Comparison of ENCODE assay signal across 17 mouse cellular contexts in the genomic region with DNA sequence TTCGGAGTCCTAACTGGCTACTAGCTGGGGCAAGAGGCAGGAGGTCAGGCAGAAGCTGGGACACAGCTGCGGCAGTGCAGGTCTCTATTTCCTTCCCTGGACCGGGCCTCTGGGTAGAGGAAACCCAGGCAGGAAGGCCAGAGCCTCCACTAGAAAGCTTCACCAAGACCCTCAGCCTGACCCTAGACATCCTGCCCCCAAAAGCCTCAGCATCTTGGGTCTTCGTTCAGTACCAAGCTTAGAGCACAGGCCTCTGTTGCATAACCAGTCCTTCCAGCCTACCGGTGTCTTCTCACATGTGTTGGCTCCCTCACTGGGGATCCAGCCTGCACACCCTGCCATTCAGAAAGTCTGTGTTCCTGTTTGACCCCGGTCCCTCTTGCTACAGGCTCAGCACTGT. TPM values are rescaled to one million over a fixed set of nuclear protein-coding genes. Genes with fewer than 3 reads are reported as not detected.
DNase-seq lines count a peak whose midpoint lies in the region; ATAC-seq and TF ChIP-seq lines count a peak whose summit lies in the region.
"Had no signal": no experiment of that assay in that cellular context is flagged by ENCODE, and none has a peak within 500 bp of the region (broad histone marks: within the 10 kb centered on the region; RNA-seq: fewer than 3 reads in every experiment).

No protein-coding gene starts in this region.

- H3K27me3 ChIP-seq in heart, embryonic 15.5 days = peaks cover 56% of the 10 kb centered on the region
- peaks cover 9% of the 10 kb centered on the region; the same call in 1 of the 2 replicates for H3K27me3 ChIP-seq in embryonic facial prominence, embryonic 14.5 days (replicated peaks; ENCODE audit: control insufficient read depth, insufficient read depth, low read length)
- peaks cover 19% of the 10 kb centered on the region; the same call in 1 of the 2 replicates for H3K27me3 ChIP-seq in limb, embryonic 15.5 days

- no peak for ATAC-seq in heart, embryonic 15.5 days (replicated peaks; ENCODE audit: insufficient number of reproducible peaks, insufficient read depth, low FRiP score, low read depth)
- ATAC-seq in embryonic facial prominence, embryonic 14.5 days (ENCODE audit: low read depth) = no peak
- ATAC-seq in limb, embryonic 15.5 days (ENCODE audit: insufficient number of reproducible peaks, low FRiP score, low TSS enrichment, low read depth) = no peak
- ATAC-seq: inflammation-experienced regulatory T-cells, adult 6 months had no signal

- DNase-seq in heart, adult 9 months (ENCODE audit: low spot score in 2 of 2) = no peak
- DNase-seq in left cerebral cortex, adult 2 months (ENCODE audit: extremely low spot score in 1 of 2, low spot score in 2 of 2) = no peak
- no peak for DNase-seq in left cerebral cortex, adult 18-20 months (ENCODE audit: low spot score in 2 of 2)
- no peak for DNase-seq in embryonic facial prominence, embryonic 14.5 days (ENCODE audit: low spot score)
- DNase-seq in thymus, postnatal 0 days (ENCODE audit: low spot score) = no peak
- no peak for DNase-seq in embryo, embryonic 11 days
- DNase-seq: adrenal gland, adult 2 months; midbrain, embryonic 14.5 days; right cerebral cortex, postnatal 25 days; thymus, adult 18-20 months had no signal

- peaks cover 51% of the 10 kb centered on the region for H3K4me1 ChIP-seq in heart, embryonic 15.5 days (replicated peaks)
- H3K4me1 ChIP-seq in embryonic facial prominence, embryonic 14.5 days (ENCODE audit: control insufficient read depth, insufficient read depth, low read length) = peaks cover 43% of the 10 kb centered on the region
- H3K4me1 ChIP-seq in limb, embryonic 15.5 days = peaks cover 51% of the 10 kb centered on the region

- peak overlapping the region; percentile 56; the same call in 1 of the 2 replicates for H3K27ac ChIP-seq in heart, embryonic 15.5 days
- H3K27ac ChIP-seq in left cerebral cortex, adult 2 months = peak overlapping the region; percentile 47; the same call in 1 of the 2 replicates
- H3K27ac ChIP-seq in embryonic facial prominence, embryonic 14.5 days (replicated peaks; ENCODE audit: low read depth, low read length) = 0 out of 2 replicates have a peak overlapping the region, but pooled peaks have one; percentile 6
- peak overlapping the region; percentile 22; the same call in 1 of the 2 replicates for H3K27ac ChIP-seq in limb, embryonic 15.5 days
- H3K27ac ChIP-seq: liver, embryonic 14.5 days had no signal

- no peak overlapping the region for H3K4me2 ChIP-seq in heart, embryonic 15.5 days
- H3K4me2 ChIP-seq in embryonic facial prominence, embryonic 14.5 days (ENCODE audit: low read depth, low read length) = no peak overlapping the region
- no peak overlapping the region for H3K4me2 ChIP-seq in limb, embryonic 15.5 days

- H3K4me3 ChIP-seq in heart, embryonic 15.5 days = no peak overlapping the region
- H3K4me3 ChIP-seq in left cerebral cortex, adult 2 months = no peak overlapping the region
- no peak overlapping the region for H3K4me3 ChIP-seq in embryonic facial prominence, embryonic 14.5 days (ENCODE audit: low read depth, low read length)
- no peak overlapping the region for H3K4me3 ChIP-seq in limb, embryonic 15.5 days

- intact Hi-C loops in left cerebral cortex, adult 2 months (cut with DNase I) = no loop called here

- H3K9me3 ChIP-seq in heart, embryonic 15.5 days (replicated peaks) = no peaks in the 10 kb centered on the region
- no peaks in the 10 kb centered on the region for H3K9me3 ChIP-seq in embryonic facial prominence, embryonic 14.5 days (ENCODE audit: control insufficient read depth, low read length)
- no peaks in the 10 kb centered on the region for H3K9me3 ChIP-seq in limb, embryonic 15.5 days

- H3K9ac ChIP-seq in heart, embryonic 15.5 days = no peak overlapping the region
- no peak overlapping the region for H3K9ac ChIP-seq in embryonic facial prominence, embryonic 14.5 days (ENCODE audit: low read depth, low read length)
- no peak overlapping the region for H3K9ac ChIP-seq in limb, embryonic 15.5 days
- H3K9ac ChIP-seq: liver, embryonic 14.5 days had no signal

- no peaks in the 10 kb centered on the region for H3K36me3 ChIP-seq in heart, embryonic 15.5 days
- no peaks in the 10 kb centered on the region for H3K36me3 ChIP-seq in embryonic facial prominence, embryonic 14.5 days (ENCODE audit: control insufficient read depth, insufficient read depth, low read length)
- no peaks in the 10 kb centered on the region for H3K36me3 ChIP-seq in limb, embryonic 15.5 days

- WGBS in heart, embryonic 15.5 days = 65% methylated on average over 6 of the region's 6 CpGs
- WGBS in embryonic facial prominence, embryonic 14.5 days = 63% methylated on average over 6 of the region's 6 CpGs
- 75% methylated on average over 6 of the region's 6 CpGs for WGBS in limb, embryonic 15.5 days

- no peak for TF ChIP-seq CTCF in left cerebral cortex, adult 2 months (IDR thresholded peaks at IDR 0.05)

RNA-seq across cellular contexts. Expression of gene Acvrl1, which starts 4.4 kb away (rescaled TPM):
- polyA plus RNA-seq in heart, embryonic 15.5 days (2015; fragmentation: Nextera tagmentation; extraction: Ambion mirVana) = 13.1 and 17.1 TPM in 2 replicates
- total RNA-seq in left cerebral cortex, adult 2 months (2021) = 10 to 100 TPM; 13.8 to 15.1 TPM
- total RNA-seq in left cerebral cortex, adult 18-20 months (2021) = 10 to 100 TPM; 12.1 to 14.2 TPM
- 11.5 and 13.5 TPM in 2 replicates for polyA plus RNA-seq in embryonic facial prominence, embryonic 14.5 days (2014; fragmentation: Nextera tagmentation; extraction: Ambion mirVana)
- polyA plus RNA-seq in limb, embryonic 15.5 days (2015; fragmentation: Nextera tagmentation; extraction: Ambion mirVana) = 16.3 and 17.7 TPM in 2 replicates
- polyA plus RNA-seq in thymus, postnatal 0 days (2015; fragmentation: Nextera tagmentation; extraction: Ambion mirVana) = 5.8 and 6.5 TPM in 2 replicates

RNA-seq across cellular contexts. Expression of gene Ankrd33, which starts 17.2 kb away (rescaled TPM):
- not detected in 2 replicates for polyA plus RNA-seq in heart, embryonic 15.5 days (2015; fragmentation: Nextera tagmentation; extraction: Ambion mirVana)
- total RNA-seq in left cerebral cortex, adult 2 months (2021) = not detected
- not detected for total RNA-seq in left cerebral cortex, adult 18-20 months (2021)
- not detected in 2 replicates for polyA plus RNA-seq in embryonic facial prominence, embryonic 14.5 days (2014; fragmentation: Nextera tagmentation; extraction: Ambion mirVana)
- polyA plus RNA-seq in limb, embryonic 15.5 days (2015; fragmentation: Nextera tagmentation; extraction: Ambion mirVana) = not detected in 2 replicates
- polyA plus RNA-seq in thymus, postnatal 0 days (2015; fragmentation: Nextera tagmentation; extraction: Ambion mirVana) = not detected in 2 replicates
- total RNA-seq: common myeloid progenitor, adult 5-6 weeks; gastrocnemius, adult 18-20 months; neutrophil, adult 5-6 weeks had no signal
- polyA plus RNA-seq: inflammation-experienced regulatory T-cells, adult 6 months; liver, embryonic 14.5 days; midbrain, embryonic 14.5 days had no signal

RNA-seq across cellular contexts. Expression of gene Acvr1b, which starts 41.1 kb away (rescaled TPM):
- 5.8 and 6.9 TPM in 2 replicates for polyA plus RNA-seq in heart, embryonic 15.5 days (2015; fragmentation: Nextera tagmentation; extraction: Ambion mirVana)
- total RNA-seq in left cerebral cortex, adult 2 months (2021) = 100 to 1,000 TPM; 102 to 114 TPM
- 100 to 1,000 TPM; 102 to 112 TPM for total RNA-seq in left cerebral cortex, adult 18-20 months (2021)
- 10.2 and 10.7 TPM in 2 replicates for polyA plus RNA-seq in embryonic facial prominence, embryonic 14.5 days (2014; fragmentation: Nextera tagmentation; extraction: Ambion mirVana)
- polyA plus RNA-seq in limb, embryonic 15.5 days (2015; fragmentation: Nextera tagmentation; extraction: Ambion mirVana) = 8.4 and 10.9 TPM in 2 replicates
- polyA plus RNA-seq in thymus, postnatal 0 days (2015; fragmentation: Nextera tagmentation; extraction: Ambion mirVana) = 3.9 and 4.6 TPM in 2 replicates

RNA-seq across cellular contexts. Expression of gene Fignl2, which starts 54.4 kb away (rescaled TPM):
- 0.03 and 0.10 TPM in 2 replicates for polyA plus RNA-seq in heart, embryonic 15.5 days (2015; fragmentation: Nextera tagmentation; extraction: Ambion mirVana)
- total RNA-seq in left cerebral cortex, adult 2 months (2021) = 1 to 10 TPM; 1.2 to 1.4 TPM
- total RNA-seq in left cerebral cortex, adult 18-20 months (2021) = 1 to 10 TPM; 1.3 to 1.4 TPM
- polyA plus RNA-seq in embryonic facial prominence, embryonic 14.5 days (2014; fragmentation: Nextera tagmentation; extraction: Ambion mirVana) = 0.26 and 0.30 TPM in 2 replicates
- polyA plus RNA-seq in limb, embryonic 15.5 days (2015; fragmentation: Nextera tagmentation; extraction: Ambion mirVana) = 0.09 and 0.12 TPM in 2 replicates
- polyA plus RNA-seq in thymus, postnatal 0 days (2015; fragmentation: Nextera tagmentation; extraction: Ambion mirVana) = 0.04 TPM in 2 replicates
- total RNA-seq: common myeloid progenitor, adult 5-6 weeks had no signal
- polyA plus RNA-seq: inflammation-experienced regulatory T-cells, adult 6 months had no signal

Comparison
In these comparisons a context has a peak if more than half of its experiments do, and no peak if none do; other contexts are left out.
1. H3K27ac ChIP-seq: peak in every context shown above with its lines; median percentile 56 in heart, embryonic 15.5 days; 47 in left cerebral cortex, adult 2 months; 22 in limb, embryonic 15.5 days; 6 in embryonic facial prominence, embryonic 14.5 days.